Mouse (Mus musculus) stomach, embryonic 15.5 days (tissue): ENCODE data around the gene Gm6899. TPM values are rescaled to one million over a fixed set of nuclear protein-coding genes. Genes with fewer than 3 reads are reported as not detected.

Experiments used
- ATAC-seq: fragments of 200-750 bp; cut with Nextera tagmentation; 2 replicates; pipeline ENCODE4 v1.8.0; 2017; ENCODE audit warnings: low read depth, moderate number of reproducible peaks, moderate TSS enrichment; ENCODE audit not compliant: insufficient read depth, low FRiP score
- H3K27ac ChIP-seq: fragments of 300-500 bp; sonication (generic); 2 replicates; pipeline ENCODE4 v1.5.1; 2015; ENCODE audit warnings: mild to moderate bottlenecking, inconsistent platforms
- H3K27me3 ChIP-seq: fragments of 300-500 bp; sonication (generic); replicated peaks from 2 replicates; pipeline ENCODE4 v1.6.1; 2015; ENCODE audit warnings: inconsistent platforms
- H3K36me3 ChIP-seq: fragments of 300-500 bp; sonication (generic); 2 replicates; pipeline ENCODE4 v1.6.1; 2015; ENCODE audit warnings: inconsistent platforms
- H3K4me1 ChIP-seq: fragments of 300-500 bp; sonication (generic); 2 replicates; pipeline ENCODE4 v1.6.1; 2015; ENCODE audit warnings: inconsistent platforms
- H3K4me2 ChIP-seq: fragments of 300-500 bp; sonication (generic); 2 replicates; pipeline ENCODE4 v1.6.1; 2015; ENCODE audit warnings: mild to moderate bottlenecking, inconsistent platforms
- H3K4me3 ChIP-seq: fragments of 300-500 bp; sonication (generic); replicated peaks from 2 replicates; pipeline ENCODE4 v1.5.1; 2015; ENCODE audit warnings: inconsistent platforms
- H3K9ac ChIP-seq: fragments of 300-500 bp; sonication (generic); 2 replicates; pipeline ENCODE4 v1.6.1; 2015; ENCODE audit warnings: inconsistent platforms
- H3K9me3 ChIP-seq: fragments of 300-500 bp; sonication (generic); 2 replicates; pipeline ENCODE4 v1.6.1; 2016; ENCODE audit warnings: inconsistent platforms
- WGBS: fragments of 180-500 bp; shearing (Covaris S2); methylation state at CpG from one replicate; pipeline ENCODE4 v1.1.7; 2015; 5-methylcytosine and 5-hydroxymethylcytosine counted together
- polyA plus RNA-seq: library from polyadenylated mRNA; unstranded; fragments of >200 nt; fragmentation: Nextera tagmentation; extraction: Ambion mirVana; gene quantifications from 2 replicates; pipeline ENCODE4 v1.2.1, GENCODE M21; 2015

Gene Gm6899
- polyA plus RNA-seq, 1 experiment from 2014 or later: not detected

DNA sequence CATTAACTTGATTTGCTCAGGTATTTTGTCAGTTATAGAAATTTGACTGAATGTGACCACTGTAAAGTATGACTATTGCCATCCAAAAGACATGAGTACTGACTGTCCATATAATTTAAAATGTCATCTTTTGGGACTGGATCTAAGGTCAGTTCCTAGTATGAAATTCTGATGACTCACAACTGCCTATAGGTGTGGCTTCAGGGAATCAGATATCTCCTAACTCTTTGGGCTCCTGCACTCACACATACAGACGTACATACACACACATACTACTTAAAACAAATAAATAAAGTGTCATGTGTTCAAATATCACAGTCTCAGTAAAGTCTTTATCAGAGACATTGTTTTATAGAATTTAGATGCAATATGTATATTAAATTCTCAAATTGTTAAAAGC lies 5.8 kb downstream of the Gm6899 start:
- Histone ChIP-seq H3K36me3 (no peaks in the 10 kb centered on the region), H3K27me3 (no peaks in the 10 kb centered on the region), H3K4me3 (no peak overlapping the region), H3K9me3 (no peaks in the 10 kb centered on the region), H3K4me2 (no peak overlapping the region), H3K27ac (no peak overlapping the region), H3K9ac (no peak overlapping the region), H3K4me1 (no peaks in the 10 kb centered on the region)
- ATAC-seq: no peak; the same call in 1 of the 2 replicates
- 48% methylated on average over 1 of the region's 1 CpGs for WGBS

DNA sequence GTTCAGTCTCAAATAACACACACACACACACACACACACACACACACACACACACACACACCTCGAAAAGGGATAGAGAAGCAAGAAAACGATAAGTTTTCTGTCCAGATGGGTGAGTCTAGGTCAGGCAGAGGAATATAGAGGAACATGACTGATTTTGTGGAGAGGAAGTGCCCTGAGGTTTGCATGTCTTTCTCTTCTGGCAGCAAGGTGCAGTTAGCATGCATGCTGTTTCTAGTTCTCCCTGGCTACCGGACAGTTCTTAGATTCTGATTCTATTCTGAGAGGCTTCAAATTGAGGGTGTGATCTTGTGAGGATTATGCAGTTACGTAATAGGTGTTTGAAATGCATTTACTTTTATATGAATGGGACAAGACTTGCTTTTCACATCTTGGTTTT lies 7.7 kb downstream of the Gm6899 start:
- Histone ChIP-seq H3K4me2 (no peak overlapping the region), H3K36me3 (no peaks in the 10 kb centered on the region), H3K27me3 (no peaks in the 10 kb centered on the region), H3K9me3 (no peaks in the 10 kb centered on the region), H3K4me1 (no peaks in the 10 kb centered on the region), H3K9ac (no peak overlapping the region), H3K4me3 (no peak overlapping the region), H3K27ac (no peak overlapping the region)
- no peak for ATAC-seq
- 70% methylated on average over 4 of the region's 4 CpGs for WGBS

GRCm38 (mm10) chr11:26601571-26602175 lies 8.6 kb downstream of the Gm6899 start:
- no peaks in the 10 kb centered on the region for H3K36me3 ChIP-seq
- no peak overlapping the region for H3K4me2 ChIP-seq
- no peak for ATAC-seq
- H3K4me1 ChIP-seq: no peaks in the 10 kb centered on the region
- no peaks in the 10 kb centered on the region for H3K9me3 ChIP-seq
- no peak overlapping the region for H3K4me3 ChIP-seq
- no peak overlapping the region for H3K27ac ChIP-seq
- no peak overlapping the region for H3K9ac ChIP-seq
- WGBS: 79% methylated on average over 2 of the region's 2 CpGs
- H3K27me3 ChIP-seq: no peaks in the 10 kb centered on the region

DNA sequence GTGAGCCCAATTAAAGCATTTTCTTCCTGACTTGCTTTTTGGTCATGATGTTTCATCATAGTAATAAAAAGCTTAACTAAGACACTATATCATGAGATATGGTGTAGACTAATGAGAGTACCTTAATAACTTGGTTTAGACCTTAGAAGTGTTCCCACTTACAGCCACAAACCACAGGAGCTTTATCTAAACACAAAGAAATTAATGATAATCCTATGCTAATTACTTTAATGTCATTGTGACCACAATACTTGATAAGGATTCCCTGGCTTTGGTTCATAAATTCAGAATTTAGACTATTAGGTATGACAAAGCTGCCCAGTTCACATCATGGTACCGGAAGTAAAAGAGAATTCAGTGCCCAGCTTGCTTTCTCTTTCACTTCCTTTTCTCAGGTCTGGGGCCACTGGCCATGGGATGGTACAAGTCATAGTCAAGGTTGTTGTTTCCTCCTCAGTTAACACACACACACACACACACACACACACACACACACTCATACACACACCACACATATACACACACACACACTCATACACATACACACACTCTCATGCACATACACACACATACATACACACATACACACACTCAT lies 11.1 kb downstream of the Gm6899 start:
- ATAC-seq: no peak
- Histone ChIP-seq H3K27ac (no peak overlapping the region), H3K9ac (no peak overlapping the region), H3K36me3 (no peaks in the 10 kb centered on the region), H3K9me3 (no peaks in the 10 kb centered on the region), H3K27me3 (no peaks in the 10 kb centered on the region), H3K4me3 (no peak overlapping the region), H3K4me1 (no peaks in the 10 kb centered on the region), H3K4me2 (no peak overlapping the region)
- WGBS: 97% methylated on average over 1 of the region's 1 CpGs

DNA sequence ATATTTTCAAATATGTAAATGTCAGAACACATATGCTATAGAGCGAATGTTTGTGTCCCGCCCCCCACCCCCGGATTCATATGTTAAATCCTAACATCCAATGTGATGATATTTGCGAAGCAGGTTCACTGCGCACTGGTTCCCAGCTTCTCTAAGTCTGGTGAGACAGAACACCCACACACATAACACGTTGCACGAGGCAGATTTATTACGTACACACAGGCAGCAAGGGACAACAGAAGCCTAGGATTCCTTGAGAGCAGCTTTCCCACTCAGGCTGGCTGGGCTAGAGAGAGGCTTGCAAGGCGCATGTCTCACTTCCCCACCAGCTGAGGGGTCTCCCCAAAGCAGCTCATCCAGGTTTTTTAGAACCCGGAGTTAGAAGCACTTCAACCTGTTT lies 15.8 kb downstream of the Gm6899 start:
- H3K9ac ChIP-seq: no peak overlapping the region
- no peaks in the 10 kb centered on the region for H3K27me3 ChIP-seq
- no peak overlapping the region for H3K4me3 ChIP-seq
- no peaks in the 10 kb centered on the region for H3K36me3 ChIP-seq
- H3K4me1 ChIP-seq: no peaks in the 10 kb centered on the region
- 59% methylated on average over 10 of the region's 10 CpGs for WGBS
- no peak for ATAC-seq
- H3K4me2 ChIP-seq: no peak overlapping the region
- no peak overlapping the region for H3K27ac ChIP-seq
- no peaks in the 10 kb centered on the region for H3K9me3 ChIP-seq

GRCm38 (mm10) chr11:26618475-26619223 lies 25.6 kb downstream of the Gm6899 start:
- Histone ChIP-seq H3K9ac (no peak overlapping the region), H3K27ac (no peak overlapping the region), H3K27me3 (no peaks in the 10 kb centered on the region), H3K4me2 (no peak overlapping the region), H3K4me3 (no peak overlapping the region), H3K9me3 (no peaks in the 10 kb centered on the region), H3K4me1 (no peaks in the 10 kb centered on the region), H3K36me3 (no peaks in the 10 kb centered on the region)
- no peak for ATAC-seq
- 83% methylated on average over 2 of the region's 2 CpGs for WGBS

GRCm38 (mm10) chr11:26622727-26623126 lies 29.7 kb downstream of the Gm6899 start:
- Histone ChIP-seq H3K27me3 (no peaks in the 10 kb centered on the region), H3K4me3 (no peak overlapping the region), H3K4me1 (no peaks in the 10 kb centered on the region), H3K4me2 (no peak overlapping the region), H3K36me3 (no peaks in the 10 kb centered on the region), H3K9me3 (no peaks in the 10 kb centered on the region), H3K9ac (no peak overlapping the region), H3K27ac (no peak overlapping the region)
- 74% methylated on average over 5 of the region's 5 CpGs for WGBS
- ATAC-seq: no peak

- H3K9ac ChIP-seq: no peak overlapping the region
- no peaks in the 10 kb centered on the region for H3K9me3 ChIP-seq
- H3K4me2 ChIP-seq: no peak overlapping the region
- no peaks in the 10 kb centered on the region for H3K4me1 ChIP-seq
- 84% methylated on average over 1 of the region's 1 CpGs for WGBS
- H3K27me3 ChIP-seq: no peaks in the 10 kb centered on the region
- no peak for ATAC-seq
- no peak overlapping the region for H3K27ac ChIP-seq
- H3K4me3 ChIP-seq: no peak overlapping the region
- H3K36me3 ChIP-seq: no peaks in the 10 kb centered on the region
Measured at GRCm38 (mm10) chr11:26636239-26636638, 43.2 kb downstream of the Gm6899 start.

GRCm38 (mm10) chr11:26640314-26640785 lies 47.3 kb downstream of the Gm6899 start:
- Histone ChIP-seq H3K4me3 (no peak overlapping the region), H3K9ac (no peak overlapping the region), H3K4me2 (no peak overlapping the region), H3K36me3 (no peaks in the 10 kb centered on the region), H3K27me3 (no peaks in the 10 kb centered on the region), H3K9me3 (no peaks in the 10 kb centered on the region), H3K27ac (no peak overlapping the region), H3K4me1 (no peaks in the 10 kb centered on the region)
- ATAC-seq: no peak
- 62% methylated on average over 8 of the region's 8 CpGs for WGBS

DNA sequence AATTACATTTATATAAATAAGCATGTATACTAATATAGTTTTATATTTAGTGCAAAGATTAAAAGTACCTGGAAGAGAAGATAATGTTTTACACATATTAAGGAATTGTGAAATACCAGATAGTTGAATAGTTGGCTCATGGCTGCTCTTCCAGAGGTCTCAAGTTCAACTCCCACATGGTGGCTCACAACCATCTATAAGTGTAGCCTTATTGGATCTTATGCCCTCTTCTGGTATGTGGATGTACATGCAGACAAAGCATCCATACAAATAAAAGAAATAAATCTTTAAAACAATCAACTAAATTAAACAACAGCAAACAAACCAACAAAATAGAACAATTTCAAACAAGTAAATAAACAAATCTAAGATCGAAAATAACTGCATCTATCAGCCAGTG lies 49.1 kb downstream of the Gm6899 start:
- Histone ChIP-seq H3K27ac (no peak overlapping the region), H3K9ac (no peak overlapping the region), H3K36me3 (no peaks in the 10 kb centered on the region), H3K27me3 (no peaks in the 10 kb centered on the region), H3K4me1 (no peaks in the 10 kb centered on the region), H3K4me3 (no peak overlapping the region), H3K4me2 (no peak overlapping the region), H3K9me3 (no peaks in the 10 kb centered on the region)
- 77% methylated on average over 1 of the region's 1 CpGs for WGBS
- no peak for ATAC-seq
